Mouse (Mus musculus) lung, adult 2 months (tissue): ENCODE data around the gene Odf4. TPM values are rescaled to one million over a fixed set of nuclear protein-coding genes. Genes with fewer than 3 reads are reported as not detected.
A peak's percentile ranks its signal among the peaks of the same experiment; 100 is the strongest.

Experiments used
- DNase-seq: peaks from one replicate; pipeline ENCODE4 v3.0.0; 2022
- H3K4me1 ChIP-seq: fragments of 200-500 bp; 2 replicates; pipeline ENCODE4 v1.6.1; 2011; ENCODE audit warnings: low read length; ENCODE audit not compliant: control insufficient read depth, insufficient read depth
- H3K4me3 ChIP-seq: fragments of 200-500 bp; replicated peaks from 2 replicates; pipeline ENCODE3; 2011; ENCODE audit warnings: low read depth, mild to moderate bottlenecking, control low read depth, low read length; ENCODE audit errors: extremely low read depth
- CTCF ChIP-seq: fragments of 200-500 bp; IDR thresholded peaks from 2 replicates; pipeline ENCODE4 v1.5.1; 2011; ENCODE audit warnings: mild to moderate bottlenecking, low read length, control low read depth; ENCODE audit not compliant: insufficient read depth
- POLR2A ChIP-seq: fragments of 200-500 bp; IDR thresholded peaks from 2 replicates; pipeline ENCODE4 v1.6.1; 2011; ENCODE audit warnings: low read depth, mild to moderate bottlenecking, control low read depth, low read length, borderline replicate concordance; ENCODE audit errors: extremely low read depth
- WGBS: fragments of 180-500 bp; shearing (Covaris S2); methylation state at CpG from one replicate; pipeline ENCODE4 v1.1.7; 2018; 5-methylcytosine and 5-hydroxymethylcytosine counted together
- polyA plus RNA-seq: library from polyadenylated mRNA; depleted of rRNA; stranded (reverse); fragments of >200 nt; gene quantifications from 2 replicates; pipeline ENCODE4 v1.2.3, GENCODE M21; 2012; rRNA removed

Odf4 gene
- 0.19 and 0.25 TPM in 2 replicates for polyA plus RNA-seq

DNA sequence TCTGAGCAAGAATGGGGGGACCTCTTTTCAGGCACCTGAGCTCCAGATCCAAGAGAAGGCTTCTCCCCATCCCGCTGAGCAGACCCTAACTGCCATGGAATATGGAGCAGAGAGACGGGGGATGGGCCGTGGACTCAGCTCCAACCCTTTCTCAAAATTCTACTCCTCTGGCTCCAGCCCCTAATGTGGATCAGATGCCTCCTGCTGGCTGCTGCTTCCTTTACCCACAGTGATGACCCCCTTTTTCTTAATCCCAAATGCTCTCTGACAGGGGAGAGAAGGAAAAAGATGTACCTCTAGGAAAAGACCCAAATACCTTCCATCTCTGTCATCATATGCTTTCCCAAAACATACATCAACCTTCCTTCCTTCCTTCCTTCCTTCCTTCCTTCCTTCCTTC, at the start of gene Odf4:
Gene Odf4 (minus strand): TSS at position 101 of the 400 bp plus-strand sequence.
- no peak within 1 kb of the TSS for H3K4me3 ChIP-seq
- TF ChIP-seq CTCF, result no peak
- TF ChIP-seq POLR2A, result no peak
- WGBS, result 91% methylated on average over 3 of the region's 3 CpGs
- H3K4me1 ChIP-seq, result no peaks in the 10 kb centered on the region
- DNase-seq, result no peak

DNA sequence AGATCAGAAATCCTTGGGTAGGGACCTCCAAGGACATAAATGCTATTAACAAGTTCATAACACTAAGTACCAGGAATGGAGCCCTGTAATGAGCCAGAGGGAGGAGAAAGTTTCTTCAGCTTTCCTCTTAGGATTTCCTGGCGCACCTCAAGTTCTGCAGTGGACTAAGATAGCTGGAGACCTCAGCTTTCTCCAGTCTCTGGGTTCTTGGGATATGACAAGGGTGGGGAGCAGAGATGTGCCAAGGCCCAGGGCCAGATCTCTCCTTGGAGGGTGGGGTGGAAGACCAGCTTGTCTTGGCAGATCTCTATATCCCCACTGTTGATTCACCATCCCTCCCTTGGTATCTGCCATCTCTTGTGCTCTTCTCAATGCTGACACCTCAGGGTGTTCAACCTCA, 48.7 kb upstream of the Odf4 start:
- H3K4me1 ChIP-seq, result peaks cover 8% of the 10 kb centered on the region; the same call in 1 of the 2 replicates
- WGBS, result 81% methylated on average over 1 of the region's 1 CpGs
- no peak for DNase-seq
- H3K4me3 ChIP-seq, result no peak overlapping the region
- TF ChIP-seq POLR2A (no peak), CTCF (no peak)

GRCm38 (mm10) chr11:68975085-68975484, 48.2 kb upstream of the Odf4 start, which contains the start of gene Rangrf:
Rangrf (minus strand) TSS chr11:68975185.
- WGBS, result 79% methylated on average over 7 of the region's 7 CpGs
- DNase-seq, result no peak
- H3K4me1 ChIP-seq, result peaks cover 10% of the 10 kb centered on the region
- H3K4me3 ChIP-seq, result no peak within 1 kb of the TSS
- TF ChIP-seq POLR2A, result no peak
- TF ChIP-seq CTCF, result no peak

DNA sequence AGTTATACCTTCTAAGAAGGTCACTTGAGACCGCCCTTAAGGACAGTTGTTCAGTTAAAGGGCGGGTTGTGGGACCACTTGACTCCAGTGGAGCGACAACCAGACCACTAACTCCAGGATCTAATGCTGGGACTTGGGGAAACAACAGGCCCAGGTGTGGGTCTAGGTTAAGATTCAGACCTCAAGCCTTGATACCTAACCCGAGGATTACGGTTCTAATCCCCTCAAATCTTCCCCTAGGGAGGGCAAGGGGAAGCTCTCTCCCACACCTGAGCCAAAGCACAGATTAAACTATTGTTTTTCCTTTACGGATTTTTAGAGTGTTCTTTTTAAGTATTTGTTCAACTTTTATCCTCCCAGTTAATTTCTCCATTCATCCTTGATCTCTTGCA, 47.2 kb upstream of the Odf4 start:
- 31% methylated on average over 6 of the region's 6 CpGs for WGBS
- no peak for DNase-seq
- Histone ChIP-seq H3K4me1 (peaks cover 14% of the 10 kb centered on the region), H3K4me3 (peak overlapping the region; percentile 52)
- TF ChIP-seq CTCF, result no peak
- TF ChIP-seq POLR2A, result no peak

GRCm38 (mm10) chr11:68973250-68974058, 46.6 kb upstream of the Odf4 start:
- under 1% methylated on average over 38 of the region's 38 CpGs for whole genome bisulfite sequencing
- H3K4me1 ChIP-seq, result peaks cover 17% of the 10 kb centered on the region

DNA sequence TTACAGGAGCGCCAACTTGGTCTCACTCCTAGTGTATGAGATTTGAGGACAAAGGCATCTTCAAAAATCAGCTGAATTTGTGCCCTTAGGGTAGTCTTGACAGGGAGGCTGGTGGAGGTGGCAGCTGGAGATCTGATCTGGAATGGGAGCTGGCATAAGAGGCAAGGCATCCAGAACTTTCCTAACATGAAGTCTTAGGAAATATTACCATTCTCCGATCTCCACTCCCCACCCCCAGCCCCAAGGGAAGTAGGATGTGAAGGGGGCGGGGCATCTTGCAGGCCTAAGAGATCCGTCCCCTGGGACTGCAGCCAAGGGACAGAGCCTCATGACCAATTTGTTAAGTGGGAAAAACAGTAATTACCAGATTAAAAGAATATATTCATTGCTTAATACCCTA, 43.4 kb upstream of the Odf4 start:
- 30% methylated on average over 4 of the region's 4 CpGs for WGBS
- Histone ChIP-seq H3K4me3 (no peak overlapping the region), H3K4me1 (peaks cover 17% of the 10 kb centered on the region)
- TF ChIP-seq CTCF (no peak), POLR2A (no peak)
- DNase-seq, result no peak

More at GRCm38 (mm10) chr11:68973250-68974058, 46.6 kb upstream of the Odf4 start:
- peak; percentile 89 for DNase-seq
- peak overlapping the region; percentile 56 for H3K4me3 ChIP-seq

GRCm38 (mm10) chr11:68968752-68969151, 41.9 kb upstream of the Odf4 start:
- no peak overlapping the region for H3K4me3 ChIP-seq
- TF ChIP-seq POLR2A (no peak), CTCF (no peak)

GRCm38 (mm10) chr11:68967337-68968282, 40.7 kb upstream of the Odf4 start, which contains the start of gene Slc25a35:
Slc25a35 (plus strand) TSS chr11:68968131.
- peak; percentile 94 for DNase-seq
- TF ChIP-seq CTCF (no peak), POLR2A (peak; percentile 43; the same call in 1 of the 2 replicates)
- under 1% methylated on average over 50 of the region's 50 CpGs for WGBS
- Histone ChIP-seq H3K4me3 (peak within 1 kb of the TSS; percentile 66), H3K4me1 (peaks cover 14% of the 10 kb centered on the region)

More at GRCm38 (mm10) chr11:68968752-68969151, 41.9 kb upstream of the Odf4 start:
- no peak for DNase-seq
- peaks cover 17% of the 10 kb centered on the region for H3K4me1 ChIP-seq
- 90% methylated on average over 11 of the region's 11 CpGs for WGBS

GRCm38 (mm10) chr11:68966554-68966953, 39.7 kb upstream of the Odf4 start:
- no peak for TF ChIP-seq CTCF
- TF ChIP-seq POLR2A, result no peak
- DNase-seq, result no peak
- H3K4me3 ChIP-seq, result no peak overlapping the region
- WGBS, result 21% methylated on average over 1 of the region's 1 CpGs
- peaks cover 14% of the 10 kb centered on the region for H3K4me1 ChIP-seq

DNA sequence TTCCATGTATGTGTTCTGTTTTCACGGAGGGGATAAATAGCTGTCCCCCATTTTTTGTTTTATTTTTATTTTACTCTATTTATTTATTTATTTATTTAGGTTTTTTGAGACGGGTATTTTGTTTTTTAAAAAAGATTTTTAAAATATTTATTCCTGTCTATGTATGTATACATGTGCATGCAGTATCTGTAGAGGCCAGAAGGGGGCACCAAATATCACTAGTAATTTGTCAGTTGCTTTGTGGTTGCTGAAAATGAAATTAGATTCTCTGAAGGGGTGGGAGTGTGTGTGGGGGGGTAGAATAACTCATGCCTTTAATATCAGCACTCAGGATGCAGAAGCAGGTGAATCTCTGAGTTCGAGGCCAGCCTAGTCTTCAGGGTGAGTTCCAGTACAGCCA, 39.0 kb upstream of the Odf4 start:
- DNase-seq, result peak; percentile 51
- TF ChIP-seq CTCF, result no peak
- no peak for TF ChIP-seq POLR2A
- Histone ChIP-seq H3K4me3 (no peak overlapping the region), H3K4me1 (peaks cover 12% of the 10 kb centered on the region)
- 30% methylated on average over 3 of the region's 3 CpGs for WGBS
